ENCODE assay signal across 32 mouse cellular contexts in genomic region chr11:29725610-29726009, GRCm38 (mm10). TPM values are rescaled to one million over a fixed set of nuclear protein-coding genes. Genes with fewer than 3 reads are reported as not detected.
DNase-seq lines count a peak whose midpoint lies in the region; ATAC-seq and TF ChIP-seq lines count a peak whose summit lies in the region.
"Had no signal": no experiment of that assay in that cellular context is flagged by ENCODE, and none has a peak within 500 bp of the region (broad histone marks: within the 10 kb centered on the region; RNA-seq: fewer than 3 reads in every experiment).

No protein-coding gene starts in this region.

- no peak overlapping the region for H3K4me2 ChIP-seq in hindbrain, postnatal 0 days (ENCODE audit: low read depth, low read length)
- no peak overlapping the region for H3K4me2 ChIP-seq in lung, embryonic 14.5 days
- no peak overlapping the region for H3K4me2 ChIP-seq in stomach, postnatal 0 days (replicated peaks; ENCODE audit: low read depth)
- H3K4me2 ChIP-seq: embryonic facial prominence, embryonic 13.5 days; forebrain, embryonic 12.5 days; heart, embryonic 13.5 days; limb, embryonic 15.5 days; liver, embryonic 13.5 days; midbrain, embryonic 13.5 days had no signal

- CTCF ChIA-PET in Patski (lab: Charles Lee), result interaction anchor here (0.9 to 1.5 kb wide), 6 partner anchors 14 to 45 kb away, joined by 3 to 5 read pairs (median 3); no protein-coding TSS in a partner anchor

- H3K27me3 ChIP-seq in hindbrain, postnatal 0 days (ENCODE audit: insufficient read depth, low read length), result no peaks in the 10 kb centered on the region
- no peaks in the 10 kb centered on the region for H3K27me3 ChIP-seq in hindbrain, embryonic 10.5 days (ENCODE audit: insufficient read depth, poor library complexity, severe bottlenecking)
- no peaks in the 10 kb centered on the region for H3K27me3 ChIP-seq in lung, embryonic 14.5 days (ENCODE audit: insufficient read depth, low read length)
- H3K27me3 ChIP-seq in Patski, result no peaks in the 10 kb centered on the region
- H3K27me3 ChIP-seq in stomach, postnatal 0 days (ENCODE audit: control insufficient read depth, insufficient read depth, low read length), result no peaks in the 10 kb centered on the region
- H3K27me3 ChIP-seq: embryonic facial prominence, embryonic 13.5 days; forebrain, embryonic 12.5 days; heart, embryonic 13.5 days; limb, embryonic 15.5 days; liver, embryonic 13.5 days; megakaryocyte, embryonic 14.5 days; midbrain, embryonic 13.5 days had no signal

- H3K4me1 ChIP-seq in hindbrain, postnatal 0 days (ENCODE audit: insufficient read depth, low read length), result no peaks in the 10 kb centered on the region
- H3K4me1 ChIP-seq in hindbrain, embryonic 10.5 days (replicated peaks), result no peaks in the 10 kb centered on the region
- no peaks in the 10 kb centered on the region for H3K4me1 ChIP-seq in lung, embryonic 14.5 days (ENCODE audit: insufficient read depth)
- H3K4me1 ChIP-seq in stomach, postnatal 0 days (replicated peaks; ENCODE audit: control insufficient read depth, insufficient read depth), result no peaks in the 10 kb centered on the region
- H3K4me1 ChIP-seq: embryonic facial prominence, embryonic 13.5 days; forebrain, embryonic 12.5 days; limb, embryonic 10.5 days; limb, embryonic 15.5 days; liver, embryonic 13.5 days; midbrain, embryonic 13.5 days had no signal

- 86% methylated on average over 1 of the region's 1 CpGs for WGBS in hindbrain, postnatal 0 days
- WGBS in hindbrain, embryonic 10.5 days, result 76% methylated on average over 1 of the region's 1 CpGs
- 47% methylated on average over 1 of the region's 1 CpGs for WGBS in lung, embryonic 14.5 days
- WGBS in stomach, postnatal 0 days, result 43% methylated on average over 1 of the region's 1 CpGs

- no peaks in the 10 kb centered on the region for H3K9me3 ChIP-seq in hindbrain, postnatal 0 days (ENCODE audit: low read length)
- H3K9me3 ChIP-seq in hindbrain, embryonic 10.5 days, result no peaks in the 10 kb centered on the region
- no peaks in the 10 kb centered on the region for H3K9me3 ChIP-seq in lung, embryonic 14.5 days (ENCODE audit: low read depth, low read length)
- no peaks in the 10 kb centered on the region for H3K9me3 ChIP-seq in stomach, postnatal 0 days (ENCODE audit: control insufficient read depth, low read length)
- H3K9me3 ChIP-seq: embryonic facial prominence, embryonic 13.5 days; forebrain, embryonic 12.5 days; G1E; heart, embryonic 13.5 days; limb, embryonic 10.5 days; limb, embryonic 15.5 days; liver, embryonic 13.5 days; megakaryocyte, embryonic 14.5 days; midbrain, embryonic 13.5 days had no signal

- no peak for DNase-seq in hindbrain, postnatal 0 days (ENCODE audit: low spot score)
- no peak for DNase-seq in hindbrain, embryonic 10.5 days (ENCODE audit: low spot score)
- no peak for DNase-seq in lung, embryonic 14.5 days
- no peak for DNase-seq in lung, postnatal 25 days (ENCODE audit: low spot score)
- DNase-seq in Patski (ENCODE audit: low read depth, low spot score), result no peak
- DNase-seq in stomach, postnatal 0 days (ENCODE audit: low spot score), result no peak
- DNase-seq in spleen, postnatal 10 days (ENCODE audit: low spot score in 2 of 2), result no peak
- DNase-seq: adrenal gland, postnatal 14 days; B cell, adult 2 months; cerebellum, adult 11-12 months; cerebellum, postnatal 10 days; heart, postnatal 10 days; kidney, adult 9 months; kidney, postnatal 14 days; liver, embryonic 13.5 days; lung, adult 18-20 months; lung, postnatal 14 days; retina, postnatal 1 day; right cerebral cortex, postnatal 14 days; thymus, adult 18-20 months; thymus, postnatal 25 days had no signal

- in situ Hi-C loops in Patski (cut with MboI; ENCODE audit: low pct_unique_long_range_greater_than_20kb), result no loop called here

- POLR2A ChIA-PET in Patski (lab: Charles Lee), result interaction anchor here (0.5 kb wide), 1 partner anchor 34 kb away, joined by 3 read pairs; no protein-coding TSS in a partner anchor

- TF ChIP-seq EP300 in stomach, postnatal 0 days (optimal IDR thresholded peaks at IDR 0.05), result no peak

- ATAC-seq in hindbrain, postnatal 0 days, result no peak
- no peak for ATAC-seq in lung, embryonic 14.5 days (ENCODE audit: insufficient read depth)
- no peak for ATAC-seq in Patski
- ATAC-seq in stomach, postnatal 0 days (ENCODE audit: low FRiP score, low TSS enrichment), result no peak
- ATAC-seq: hindbrain, embryonic 16.5 days; intestine, embryonic 16.5 days; midbrain, embryonic 13.5 days had no signal

- H3K36me3 ChIP-seq in hindbrain, postnatal 0 days (ENCODE audit: insufficient read depth, low read length), result no peaks in the 10 kb centered on the region
- no peaks in the 10 kb centered on the region; the same call in 1 of the 2 replicates for H3K36me3 ChIP-seq in hindbrain, embryonic 10.5 days
- no peaks in the 10 kb centered on the region for H3K36me3 ChIP-seq in lung, embryonic 14.5 days (ENCODE audit: insufficient read depth)
- H3K36me3 ChIP-seq in stomach, postnatal 0 days (ENCODE audit: control insufficient read depth, insufficient read depth, low read length), result no peaks in the 10 kb centered on the region
- H3K36me3 ChIP-seq: embryonic facial prominence, embryonic 13.5 days; forebrain, embryonic 12.5 days; G1E; limb, embryonic 10.5 days; limb, embryonic 15.5 days; liver, embryonic 13.5 days; midbrain, embryonic 13.5 days had no signal

- 0 out of 2 replicates have a peak, but pooled peaks have one; percentile 7 for TF ChIP-seq CTCF in hindbrain, postnatal 0 days (IDR thresholded peaks at IDR 0.05; ENCODE audit: low read depth)
- TF ChIP-seq CTCF in lung, embryonic 14.5 days (IDR thresholded peaks at IDR 0.05; ENCODE audit: low read depth), result peak; percentile 21; the same call in 1 of the 2 replicates
- TF ChIP-seq CTCF in Patski (IDR thresholded peaks at IDR 0.05), result peak; percentile 34
- peak; percentile 39 for TF ChIP-seq CTCF in stomach, postnatal 0 days (IDR thresholded peaks at IDR 0.05; ENCODE audit: low read depth)

- H3K9ac ChIP-seq in hindbrain, postnatal 0 days (replicated peaks; ENCODE audit: low read length), result no peak overlapping the region
- H3K9ac ChIP-seq in lung, embryonic 14.5 days, result no peak overlapping the region
- H3K9ac ChIP-seq in stomach, postnatal 0 days (ENCODE audit: low read length), result no peak overlapping the region
- H3K9ac ChIP-seq: embryonic facial prominence, embryonic 13.5 days; forebrain, embryonic 12.5 days; heart, embryonic 13.5 days; limb, embryonic 15.5 days; liver, embryonic 13.5 days; midbrain, embryonic 13.5 days had no signal

- H3K27ac ChIP-seq in hindbrain, postnatal 0 days, result no peak overlapping the region
- no peak overlapping the region for H3K27ac ChIP-seq in hindbrain, embryonic 10.5 days
- H3K27ac ChIP-seq in lung, embryonic 14.5 days (ENCODE audit: low read depth), result no peak overlapping the region
- no peak overlapping the region for H3K27ac ChIP-seq in stomach, postnatal 0 days (replicated peaks)
- H3K27ac ChIP-seq: embryonic facial prominence, embryonic 13.5 days; forebrain, embryonic 12.5 days; heart, embryonic 13.5 days; limb, embryonic 10.5 days; limb, embryonic 15.5 days; liver, embryonic 13.5 days; midbrain, embryonic 13.5 days had no signal

- no peak overlapping the region for H3K4me3 ChIP-seq in hindbrain, postnatal 0 days (ENCODE audit: low read length)
- H3K4me3 ChIP-seq in hindbrain, embryonic 10.5 days, result no peak overlapping the region
- no peak overlapping the region for H3K4me3 ChIP-seq in lung, embryonic 14.5 days (ENCODE audit: low read depth, low read length)
- H3K4me3 ChIP-seq in stomach, postnatal 0 days (ENCODE audit: low read depth, low read length), result no peak overlapping the region
- H3K4me3 ChIP-seq: embryonic facial prominence, embryonic 13.5 days; erythroblast, embryonic 14.5 days; forebrain, embryonic 12.5 days; heart, embryonic 13.5 days; limb, embryonic 10.5 days; limb, embryonic 15.5 days; liver, embryonic 13.5 days; megakaryocyte, embryonic 14.5 days; midbrain, embryonic 13.5 days had no signal

RNA-seq across cellular contexts. Expression of gene Rtn4, which starts 32.9 kb away (rescaled TPM):
- 243 and 263 TPM in 2 replicates for total RNA-seq in hindbrain, postnatal 0 days (2014; rRNA removed)
- polyA plus RNA-seq in hindbrain, postnatal 0 days (2015; fragmentation: Nextera tagmentation; extraction: Ambion mirVana), result 130 and 135 TPM in 2 replicates
- 66.5 and 67.1 TPM in 2 replicates for polyA plus RNA-seq in hindbrain, embryonic 10.5 days (2016; fragmentation: Nextera tagmentation; extraction: Ambion mirVana)
- 54.2 and 54.4 TPM in 2 replicates for polyA plus RNA-seq in lung, embryonic 14.5 days (2014; fragmentation: Nextera tagmentation; extraction: Ambion mirVana)
- polyA plus RNA-seq in Patski (2021), result 580 TPM
- 56.1 and 68.3 TPM in 2 replicates for polyA plus RNA-seq in stomach, postnatal 0 days (2015; fragmentation: Nextera tagmentation; extraction: Ambion mirVana)
